Mouse (Mus musculus): Measurements from ENCODE around the gene Obsl1. TPM values are rescaled to one million over a fixed set of nuclear protein-coding genes. Genes with fewer than 3 reads are reported as not detected.

Obsl1 gene
- total and polyA plus RNA-seq, 2 experiments from 2014 or later: 22.9 to 43.7 TPM

DNA sequence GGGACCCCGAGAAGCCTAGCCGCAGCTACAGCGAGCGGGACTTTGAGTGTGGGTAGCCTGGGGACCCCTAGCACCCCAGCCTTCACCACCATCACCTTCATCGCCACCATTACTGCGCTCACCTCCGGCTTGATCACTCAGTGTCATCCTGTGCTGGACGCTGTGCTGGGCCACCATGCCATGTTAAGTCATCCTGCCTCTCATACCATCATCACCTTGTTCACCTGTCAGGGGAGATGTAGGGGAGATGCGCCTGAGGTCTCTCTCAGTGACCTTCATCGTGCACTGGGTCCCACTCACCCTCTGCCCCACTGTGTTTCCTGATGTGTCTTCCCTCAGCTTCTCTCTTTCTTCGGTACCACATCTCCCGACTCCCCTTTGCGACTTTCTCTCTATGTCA lies 41.1 kb upstream of the Obsl1 start:
- ATAC-seq: no peak
- H3K9ac ChIP-seq: no peak overlapping the region
- no peak overlapping the region for H3K27ac ChIP-seq (ENCODE audit: low read depth, low read length)
- H3K4me1 ChIP-seq (ENCODE audit: insufficient read depth): peaks cover 14% of the 10 kb centered on the region
- DNase-seq: no peak
- peak overlapping the region; percentile 52; the same call in 1 of the 2 replicates for H3K4me3 ChIP-seq (ENCODE audit: low read depth, low read length)
- TF ChIP-seq CTCF (IDR thresholded peaks at IDR 0.05; ENCODE audit: low read depth): no peak
- WGBS: 94% methylated on average over 13 of the region's 13 CpGs
- peak overlapping the region; percentile 59 for H3K4me2 ChIP-seq (ENCODE audit: low read depth)
- peaks cover 33% of the 10 kb centered on the region for H3K36me3 ChIP-seq (ENCODE audit: insufficient read depth)
- 0 out of 2 replicates have a peak, but pooled peaks cover 3% of the 10 kb centered on the region for H3K9me3 ChIP-seq (ENCODE audit: low read length)
- no peaks in the 10 kb centered on the region for H3K27me3 ChIP-seq (ENCODE audit: insufficient read depth, low read length)

DNA sequence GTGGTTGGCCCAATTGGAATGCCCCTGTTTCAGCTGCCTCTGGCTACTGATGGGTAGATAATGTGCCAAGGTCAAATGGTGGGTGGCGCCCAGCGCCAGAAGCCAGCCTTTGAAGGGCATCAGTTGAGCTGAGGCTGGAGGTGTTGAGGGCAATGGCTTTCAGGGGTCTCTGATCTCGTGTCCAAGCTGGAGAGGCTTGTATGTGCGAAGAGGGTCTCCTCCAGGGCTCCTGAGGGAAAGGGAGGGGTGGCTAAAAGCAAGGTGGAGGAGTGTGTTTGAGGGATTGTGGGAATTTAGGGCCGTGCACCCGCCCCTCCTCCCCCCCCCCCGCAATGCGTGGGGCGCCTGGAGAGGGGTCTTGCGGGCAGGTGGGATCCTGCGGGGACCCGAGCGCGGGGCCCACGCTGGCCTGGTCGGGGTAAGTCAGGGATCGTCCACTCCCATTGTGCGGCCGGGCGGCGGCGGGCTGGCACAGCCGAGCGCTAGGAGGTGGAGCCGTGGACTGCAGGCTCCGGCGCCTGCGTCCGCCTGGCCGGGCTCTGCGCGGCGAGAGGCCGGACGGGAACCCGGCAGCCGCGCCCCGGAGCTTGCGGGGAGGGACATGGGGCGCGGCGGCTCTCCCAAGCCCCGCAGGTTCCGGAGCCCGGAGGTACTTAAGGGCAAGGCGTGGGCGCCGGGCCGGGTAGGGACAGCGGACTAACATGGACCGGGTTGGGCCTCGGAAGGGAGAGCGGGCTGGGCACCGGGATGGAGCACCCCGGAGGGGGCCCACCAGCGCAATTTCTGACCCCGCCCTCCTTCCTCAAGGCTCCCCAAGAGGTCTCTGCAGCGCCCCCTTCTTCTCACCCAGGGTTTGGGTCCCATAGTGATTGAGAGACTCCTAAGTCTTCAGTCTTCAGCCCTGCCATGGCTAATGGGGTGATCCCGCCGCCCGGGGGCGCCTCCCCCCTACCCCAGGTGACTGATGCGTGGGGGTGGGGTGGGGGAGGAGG lies 40.0 kb upstream of the Obsl1 start, which contains the start of gene Slc4a3:
Gene Slc4a3 (plus strand): TSS at position 302 of the 992 bp plus-strand sequence.
- peak within 1 kb of the TSS; percentile 96 for H3K9ac ChIP-seq
- peak; percentile 75 for DNase-seq
- peak; percentile 64 for TF ChIP-seq CTCF (IDR thresholded peaks at IDR 0.05; ENCODE audit: low read depth)
- no peaks in the 10 kb centered on the region for H3K27me3 ChIP-seq (ENCODE audit: insufficient read depth, low read length)
- peak within 1 kb of the TSS; percentile 79 for H3K27ac ChIP-seq (ENCODE audit: low read depth, low read length)
- peak; percentile 87 for ATAC-seq
- peak within 1 kb of the TSS; percentile 52 for H3K4me3 ChIP-seq (ENCODE audit: low read depth, low read length)
- H3K9me3 ChIP-seq (ENCODE audit: low read length): 0 out of 2 replicates have a peak, but pooled peaks cover 3% of the 10 kb centered on the region
- under 1% methylated on average over 45 of the region's 64 CpGs for WGBS
- peak within 1 kb of the TSS; percentile 59 for H3K4me2 ChIP-seq (ENCODE audit: low read depth)
- peaks cover 22% of the 10 kb centered on the region for H3K36me3 ChIP-seq (ENCODE audit: insufficient read depth)
- H3K4me1 ChIP-seq (ENCODE audit: insufficient read depth): peaks cover 14% of the 10 kb centered on the region

DNA sequence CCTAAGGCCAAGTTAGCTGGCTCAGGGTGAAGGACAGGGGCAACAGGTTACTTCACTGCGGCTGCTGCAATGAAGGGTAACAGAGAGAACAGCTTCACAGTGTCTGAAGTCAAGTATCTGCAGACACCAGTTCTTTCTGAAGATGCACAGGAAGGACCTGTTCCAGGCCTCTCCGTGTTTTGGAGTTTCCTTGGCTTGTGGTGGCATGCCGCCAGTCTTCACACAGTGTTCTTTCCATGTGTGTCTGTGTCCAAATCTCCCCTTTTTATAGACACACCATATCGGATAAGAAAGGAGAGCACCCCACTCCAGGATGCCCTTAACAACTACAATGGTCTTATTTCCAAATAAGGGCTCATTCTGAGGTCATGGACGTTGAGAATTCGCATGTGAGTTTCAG lies 38.1 kb upstream of the Obsl1 start:
- no peak for ATAC-seq
- Histone ChIP-seq H3K27ac (ENCODE audit: low read depth, low read length) (no peak overlapping the region), H3K9ac (no peak overlapping the region), H3K27me3 (ENCODE audit: insufficient read depth, low read length) (no peaks in the 10 kb centered on the region), H3K9me3 (ENCODE audit: low read length) (0 out of 2 replicates have a peak, but pooled peaks cover 3% of the 10 kb centered on the region), H3K4me1 (ENCODE audit: insufficient read depth) (peaks cover 14% of the 10 kb centered on the region), H3K36me3 (ENCODE audit: insufficient read depth) (peaks cover 12% of the 10 kb centered on the region; the same call in 1 of the 2 replicates), H3K4me3 (ENCODE audit: low read depth, low read length) (no peak overlapping the region), H3K4me2 (ENCODE audit: low read depth) (no peak overlapping the region)
- DNase-seq: no peak
- TF ChIP-seq CTCF (IDR thresholded peaks at IDR 0.05; ENCODE audit: low read depth): no peak
- WGBS: 90% methylated on average over 6 of the region's 6 CpGs

- Histone ChIP-seq H3K4me3 (ENCODE audit: low read depth, low read length) (no peak overlapping the region), H3K9me3 (ENCODE audit: low read length) (0 out of 2 replicates have a peak, but pooled peaks cover 3% of the 10 kb centered on the region), H3K36me3 (ENCODE audit: insufficient read depth) (0 out of 2 replicates have a peak, but pooled peaks cover 6% of the 10 kb centered on the region), H3K4me1 (ENCODE audit: insufficient read depth) (peaks cover 6% of the 10 kb centered on the region; the same call in 1 of the 2 replicates), H3K9ac (no peak overlapping the region), H3K27ac (ENCODE audit: low read depth, low read length) (no peak overlapping the region), H3K4me2 (ENCODE audit: low read depth) (no peak overlapping the region), H3K27me3 (ENCODE audit: insufficient read depth, low read length) (no peaks in the 10 kb centered on the region)
- ATAC-seq (no peak), DNase-seq (no peak)
- WGBS: 98% methylated on average over 7 of the region's 7 CpGs
- no peak for TF ChIP-seq CTCF (IDR thresholded peaks at IDR 0.05; ENCODE audit: low read depth)
Observed at GRCm38 (mm10) chr1:75541496-75541895, 35.2 kb upstream of the Obsl1 start.

DNA sequence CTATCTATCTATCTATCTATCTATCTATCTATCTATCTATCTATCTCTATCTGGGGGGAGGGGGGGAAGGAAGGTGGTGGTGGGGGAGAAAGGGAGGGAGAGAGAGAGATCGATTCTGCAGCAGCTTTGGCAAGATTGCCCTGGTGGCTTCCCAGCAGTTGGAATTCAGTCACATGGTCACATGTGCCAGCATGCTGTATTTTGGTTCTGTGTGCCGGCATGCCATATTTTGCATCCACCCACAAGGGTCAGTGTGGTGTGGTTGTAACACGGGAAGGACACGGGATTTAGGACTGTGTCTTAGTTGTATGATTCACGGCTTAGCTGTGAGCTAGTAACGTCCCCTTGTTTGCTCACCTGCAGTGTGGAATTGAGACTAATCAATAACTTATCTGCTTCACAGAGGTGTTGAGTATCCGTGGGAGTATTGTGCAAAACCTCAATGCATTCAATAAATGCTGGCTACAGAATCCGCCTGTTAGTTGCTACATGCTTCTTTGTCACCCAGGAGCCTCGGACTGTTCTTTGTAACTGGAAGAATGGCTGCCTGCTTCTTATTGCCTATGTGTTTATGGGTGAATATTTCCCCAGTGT lies 32.4 kb upstream of the Obsl1 start:
- H3K27me3 ChIP-seq (ENCODE audit: insufficient read depth, low read length): no peaks in the 10 kb centered on the region
- no peaks in the 10 kb centered on the region for H3K4me1 ChIP-seq (ENCODE audit: insufficient read depth)
- H3K9me3 ChIP-seq (ENCODE audit: low read length): 0 out of 2 replicates have a peak, but pooled peaks cover 3% of the 10 kb centered on the region
- no peak overlapping the region for H3K9ac ChIP-seq
- ATAC-seq (no peak), DNase-seq (no peak)
- peaks cover 29% of the 10 kb centered on the region for H3K36me3 ChIP-seq (ENCODE audit: insufficient read depth)
- no peak overlapping the region for H3K4me2 ChIP-seq (ENCODE audit: low read depth)
- WGBS: 79% methylated on average over 9 of the region's 9 CpGs
- H3K27ac ChIP-seq (ENCODE audit: low read depth, low read length): no peak overlapping the region
- no peak overlapping the region for H3K4me3 ChIP-seq (ENCODE audit: low read depth, low read length)
- no peak for TF ChIP-seq CTCF (IDR thresholded peaks at IDR 0.05; ENCODE audit: low read depth)

DNA sequence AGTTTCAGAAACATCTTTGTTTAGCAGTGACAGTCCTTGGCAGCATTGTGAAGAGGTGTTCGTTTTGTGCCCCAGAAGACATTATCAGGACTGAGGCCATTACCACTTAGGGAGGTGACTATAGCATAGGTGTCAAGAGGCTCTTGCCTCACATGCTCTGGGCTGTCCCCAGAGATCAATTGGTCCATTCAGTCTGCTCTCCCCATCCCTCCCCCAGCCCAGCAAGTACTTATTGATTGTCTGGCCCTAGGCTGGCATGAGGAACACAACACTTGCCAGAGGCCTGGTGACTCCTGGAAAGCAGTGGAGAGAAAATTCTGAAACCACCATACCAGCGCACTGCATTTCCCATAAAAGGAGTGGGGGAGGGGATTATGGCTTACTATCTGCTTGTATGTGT lies 31.3 kb upstream of the Obsl1 start:
- peaks cover 34% of the 10 kb centered on the region for H3K36me3 ChIP-seq (ENCODE audit: insufficient read depth)
- H3K27ac ChIP-seq (ENCODE audit: low read depth, low read length): no peak overlapping the region
- no peaks in the 10 kb centered on the region for H3K27me3 ChIP-seq (ENCODE audit: insufficient read depth, low read length)
- ATAC-seq (no peak), DNase-seq (no peak)
- H3K4me3 ChIP-seq (ENCODE audit: low read depth, low read length): no peak overlapping the region
- 83% methylated on average over 2 of the region's 2 CpGs for WGBS
- no peak overlapping the region for H3K4me2 ChIP-seq (ENCODE audit: low read depth)
- no peaks in the 10 kb centered on the region for H3K4me1 ChIP-seq (ENCODE audit: insufficient read depth)
- TF ChIP-seq CTCF (IDR thresholded peaks at IDR 0.05; ENCODE audit: low read depth): no peak
- H3K9ac ChIP-seq: no peak overlapping the region
- H3K9me3 ChIP-seq (ENCODE audit: low read length): no peaks in the 10 kb centered on the region

All from forebrain, postnatal 0 days (tissue).